Mouse (Mus musculus) spleen, adult 18-20 months (tissue): Measurements from ENCODE around the gene Adam8.

Experiments used
- DNase-seq, 2 experiments: peaks; one replicate each; pipeline ENCODE4 v3.0.0; 2022; ENCODE audit warnings: mixed read lengths in 2 of 2

Adam8 gene

GRCm38 (mm10) chr7:139992406-139992805, at the start of gene Adam8:
TSS of gene Adam8 (minus strand) at chr7:139992562.
- peak in 1 of 2 experiments; percentile 14 for DNase-seq

DNA sequence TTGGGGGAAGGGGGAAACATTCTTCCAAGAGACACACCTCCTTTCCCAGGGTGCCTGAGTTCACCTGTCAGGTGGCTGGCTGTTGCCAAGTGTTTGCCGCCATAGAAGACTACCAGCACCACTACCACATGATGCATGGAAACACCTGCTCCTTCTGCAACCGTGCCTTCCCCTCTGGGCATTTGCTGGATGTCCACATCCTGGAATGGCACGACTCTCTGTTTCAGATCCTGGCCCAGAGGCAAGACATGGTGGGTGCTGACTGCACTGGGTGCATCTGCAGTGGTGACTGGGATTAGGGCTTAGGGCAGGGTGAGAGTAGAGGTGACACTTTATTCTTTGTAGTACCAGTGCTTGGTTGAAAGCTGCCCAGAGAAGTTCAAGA, 44.8 kb upstream of the Adam8 start:
- no peak for DNase-seq

DNA sequence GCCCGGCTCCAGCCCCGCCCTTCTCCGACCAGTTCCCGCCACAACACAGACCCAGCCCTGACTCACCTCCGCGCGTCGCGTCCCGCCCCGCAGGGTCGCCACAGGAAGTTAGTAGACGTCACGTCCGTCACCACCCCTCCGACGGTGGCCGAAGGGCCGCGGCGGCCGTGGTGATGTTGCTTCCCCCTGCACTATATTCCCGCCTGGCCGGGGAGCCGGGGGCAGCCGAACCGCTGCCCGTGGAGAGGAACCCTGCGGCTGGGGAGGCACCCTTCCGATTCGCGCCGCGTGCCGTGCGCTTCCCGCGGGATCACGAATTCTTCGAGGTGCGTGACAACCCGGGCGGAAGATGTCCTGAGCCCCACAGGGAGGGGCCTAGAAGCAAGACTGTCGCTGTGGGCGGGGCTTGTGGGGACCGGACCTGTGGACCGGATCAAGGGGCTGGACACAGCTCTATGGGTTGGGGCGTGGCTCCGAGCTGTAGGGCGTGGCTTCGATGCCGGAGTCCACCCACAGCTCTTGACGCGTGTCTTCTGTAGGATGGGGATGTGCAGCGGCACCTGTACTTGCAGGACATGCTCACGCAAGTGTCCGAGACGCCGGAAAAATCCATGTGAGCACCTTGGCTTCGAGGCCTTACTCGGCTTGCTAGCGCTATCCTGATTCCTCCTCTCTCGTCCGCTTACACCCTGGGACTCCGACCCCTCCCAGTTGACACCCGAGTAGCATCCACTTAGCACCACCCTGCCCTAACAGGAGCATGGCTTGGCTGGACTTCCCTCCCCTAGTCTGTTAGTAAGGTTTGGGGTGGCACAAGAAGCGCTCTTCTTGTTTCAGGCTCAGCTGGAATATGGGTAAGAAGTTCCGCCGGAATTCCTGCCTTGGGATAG, 44.2 kb upstream of the Adam8 start, which contains the start of the genes Zfp511 and Tubgcp2:
Zfp511 (plus strand) TSS at position 111 of the 890 bp plus-strand sequence.
Tubgcp2 (minus strand) TSS at position 389 of the 890 bp plus-strand sequence.
- DNase-seq = peak; percentile 92 to 95

- DNase-seq = no peak
These were observed 43.1 kb upstream of the Adam8 start for GRCm38 (mm10) chr7:140035456-140035855.

DNA sequence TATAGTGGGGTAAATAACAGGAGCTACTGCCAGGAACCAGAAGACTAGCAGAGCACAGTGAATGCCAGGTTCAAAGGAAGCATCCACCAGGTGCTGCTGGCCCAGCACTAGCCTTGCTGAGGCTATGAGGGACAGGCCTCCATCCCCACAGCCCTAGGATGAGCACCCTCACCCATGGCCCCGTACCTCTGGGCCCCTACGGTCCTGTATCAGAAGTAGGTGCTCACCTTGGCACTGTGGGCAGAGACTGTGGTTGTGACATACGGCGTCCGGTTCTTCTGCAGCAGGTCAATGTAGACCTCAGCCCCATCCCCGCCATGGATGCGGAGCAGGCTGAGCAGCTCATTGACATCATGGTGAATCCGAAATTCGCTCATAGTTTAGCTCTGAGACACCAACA, 41.0 kb upstream of the Adam8 start:
- DNase-seq = no peak

GRCm38 (mm10) chr7:140032366-140032765, 40.0 kb upstream of the Adam8 start:
- no peak for DNase-seq

DNA sequence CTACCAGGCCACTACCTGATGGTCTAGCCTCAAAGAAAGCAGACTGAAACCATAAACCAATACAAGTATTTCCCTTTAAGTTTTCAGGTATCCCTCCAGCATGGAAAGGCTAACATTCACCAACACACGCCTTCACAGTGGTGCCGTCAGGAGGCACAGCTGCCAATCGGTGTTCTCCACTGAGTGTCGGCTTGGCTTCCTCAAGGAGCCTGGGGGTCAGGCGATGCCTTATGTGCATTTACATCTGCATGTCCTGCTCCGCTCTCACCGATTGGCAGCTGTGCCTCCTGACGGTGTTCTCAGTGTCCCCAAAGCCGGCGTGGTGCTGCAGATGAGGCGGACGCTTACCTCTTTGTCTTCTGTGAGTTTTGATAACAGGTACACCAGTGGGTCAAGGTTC, 39.4 kb upstream of the Adam8 start:
- DNase-seq = no peak

GRCm38 (mm10) chr7:140011336-140011735, 19.0 kb upstream of the Adam8 start:
- no peak for DNase-seq

DNA sequence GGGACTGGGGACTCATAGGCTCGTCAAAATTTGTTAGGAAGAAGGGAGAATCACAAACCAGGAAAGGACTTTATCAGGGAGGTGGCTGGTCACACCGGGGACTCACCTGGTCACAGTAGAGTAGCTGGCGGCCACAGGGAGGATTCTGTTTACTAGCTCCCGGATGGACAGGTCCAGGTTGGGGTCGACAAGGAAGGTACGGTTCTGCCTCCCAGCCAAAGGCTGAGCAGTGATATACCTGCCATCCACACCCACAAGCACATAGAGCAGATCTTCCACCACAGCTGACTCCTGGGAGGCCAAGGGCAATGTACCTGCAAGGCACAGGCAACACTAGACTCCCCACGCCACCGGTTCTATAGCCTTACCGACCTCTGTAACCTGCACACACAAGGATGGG, 15.4 kb upstream of the Adam8 start:
- DNase-seq = no peak

GRCm38 (mm10) chr7:140006861-140007611, 14.7 kb upstream of the Adam8 start:
- no peak for DNase-seq

- DNase-seq = no peak
These were observed 12.3 kb upstream of the Adam8 start for GRCm38 (mm10) chr7:140004666-140005065.

- DNase-seq = no peak
These were observed 8.9 kb upstream of the Adam8 start for GRCm38 (mm10) chr7:140001086-140001740.

GRCm38 (mm10) chr7:139998691-139999350, 6.5 kb upstream of the Adam8 start:
- no peak for DNase-seq

GRCm38 (mm10) chr7:139994676-139995075, 2.3 kb upstream of the Adam8 start:
- DNase-seq = peak; percentile 13 to 65

DNA sequence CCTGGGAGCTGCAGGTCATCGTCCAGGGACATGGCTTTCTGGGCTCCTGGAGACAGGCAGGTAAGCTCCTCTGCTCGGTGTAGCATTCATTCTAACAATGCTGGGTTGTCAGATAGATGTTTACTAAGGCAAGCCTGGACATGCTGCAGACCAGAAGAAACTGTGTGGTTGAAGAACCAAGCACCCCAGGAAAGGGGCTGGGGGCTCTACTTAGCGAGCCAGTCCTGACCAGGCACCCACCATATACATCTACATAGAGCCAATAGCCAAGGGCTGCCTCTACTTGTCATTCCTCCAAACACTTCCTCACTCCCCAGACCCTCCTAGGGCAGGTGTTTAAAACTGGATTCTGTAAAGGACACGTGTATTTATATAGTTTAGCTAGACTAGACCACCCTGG, 1.8 kb upstream of the Adam8 start:
- no peak for DNase-seq

GRCm38 (mm10) chr7:139993532-139993931, 1.2 kb upstream of the Adam8 start:
- no peak for DNase-seq

GRCm38 (mm10) chr7:139990864-139991394, 1.4 kb downstream of the Adam8 start:
- DNase-seq = peak in 1 of 2 experiments; percentile 3

- DNase-seq = no peak
These were observed 4.1 kb downstream of the Adam8 start for GRCm38 (mm10) chr7:139988272-139988671.

GRCm38 (mm10) chr7:139984505-139984904, 7.9 kb downstream of the Adam8 start:
- DNase-seq = no peak

- no peak for DNase-seq
These were observed 10.3 kb downstream of the Adam8 start for GRCm38 (mm10) chr7:139982058-139982457.

GRCm38 (mm10) chr7:139980778-139981177, 11.6 kb downstream of the Adam8 start:
- DNase-seq = no peak

GRCm38 (mm10) chr7:139979011-139979719, 13.2 kb downstream of the Adam8 start:
- DNase-seq = no peak
